Mouse (Mus musculus): ENCODE measurements at regions not wholly inside any gene's neighbourhood (a gene's known extent, or its start where the extent isn't known, plus 50 kb on each side); places are given as distances from the start of the nearest gene placed in this dataset.
A peak's percentile ranks its signal among the peaks of the same experiment; 100 is the strongest.

DNA sequence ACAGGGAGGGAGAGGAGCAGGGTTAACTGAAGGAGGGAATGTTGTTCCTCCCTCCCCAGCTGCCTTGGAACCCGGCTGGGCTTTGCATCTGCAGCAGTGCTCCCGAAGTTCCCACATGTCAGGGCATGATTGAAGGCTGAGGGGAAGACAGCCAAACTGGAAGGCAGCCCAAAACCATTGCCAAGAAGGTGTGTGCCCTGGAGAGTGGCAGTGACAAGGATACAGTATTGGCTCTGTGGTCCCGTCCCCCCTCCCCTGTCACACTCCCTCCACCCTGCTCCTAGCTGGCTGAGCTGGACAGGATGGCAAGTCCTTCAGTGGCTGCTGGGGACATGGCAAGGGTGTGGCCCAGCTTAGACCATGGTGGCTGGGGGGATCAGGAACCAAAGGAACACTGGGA, 79.1 kb downstream of the Cyp26b1 start:
- DNase-seq (ENCODE audit: low spot score), result peak; percentile 37

DNA sequence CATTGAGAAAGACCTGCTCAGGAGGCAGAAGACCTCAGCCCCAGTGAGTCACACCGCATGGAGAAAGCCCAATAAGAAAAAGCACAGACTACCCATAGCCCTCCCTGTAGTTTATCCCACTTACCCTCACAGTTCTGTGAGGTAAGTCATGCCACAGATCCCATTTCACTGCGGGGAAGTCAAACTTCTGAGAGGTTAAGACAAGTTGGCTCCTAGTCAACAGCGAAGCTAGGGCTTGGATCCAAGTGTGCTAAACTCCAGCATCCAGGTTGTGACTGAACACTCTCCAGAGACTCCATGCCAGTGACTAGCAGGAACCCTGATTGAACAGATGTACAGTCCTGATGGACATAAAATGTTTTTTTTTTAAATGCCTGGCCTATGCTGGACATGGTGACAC, 85.1 kb downstream of the Cyp26b1 start:
- DNase-seq (ENCODE audit: low spot score), result no peak

- no peak for DNase-seq (ENCODE audit: low spot score)
These were observed 87.0 kb downstream of the Cyp26b1 start for GRCm38 (mm10) chr6:84506675-84507074.

DNA sequence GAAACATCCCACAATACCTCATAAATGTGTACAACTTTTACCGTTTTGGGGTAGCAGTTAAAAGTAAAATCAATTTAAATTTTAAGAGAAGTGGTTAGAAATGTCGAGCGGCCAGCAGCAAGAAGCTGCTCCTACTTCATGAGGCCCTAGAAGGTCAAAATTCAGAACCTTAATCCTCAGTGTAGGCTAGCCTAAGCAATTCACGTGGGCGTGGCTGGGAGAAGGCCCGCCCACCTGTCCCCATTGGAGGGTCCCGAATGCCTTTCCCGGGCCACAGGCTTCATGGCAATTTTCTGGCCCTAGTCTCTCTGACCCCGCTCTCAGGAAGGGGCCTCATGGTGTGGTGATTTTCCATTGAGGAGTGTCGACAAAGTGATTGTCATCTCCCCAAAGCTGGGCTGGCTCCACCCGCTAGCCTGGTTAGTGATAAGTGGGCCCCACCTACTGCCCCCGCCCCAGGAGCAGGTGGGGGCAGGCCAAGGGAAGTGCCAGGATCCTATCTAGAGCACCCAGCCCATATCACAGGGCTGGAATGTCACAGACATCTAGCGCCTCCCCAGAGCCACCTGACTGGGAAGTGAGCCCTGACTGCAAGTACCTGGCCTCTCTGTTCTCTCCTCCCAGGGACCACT, 93.3 kb downstream of the Cyp26b1 start:
- DNase-seq (ENCODE audit: low spot score), result no peak

- DNase-seq (ENCODE audit: low spot score), result no peak
These were observed 95.6 kb downstream of the Cyp26b1 start for GRCm38 (mm10) chr6:84498076-84498475.

GRCm38 (mm10) chr6:84493676-84494075, 100.0 kb downstream of the Cyp26b1 start:
- DNase-seq (ENCODE audit: low spot score), result no peak

DNA sequence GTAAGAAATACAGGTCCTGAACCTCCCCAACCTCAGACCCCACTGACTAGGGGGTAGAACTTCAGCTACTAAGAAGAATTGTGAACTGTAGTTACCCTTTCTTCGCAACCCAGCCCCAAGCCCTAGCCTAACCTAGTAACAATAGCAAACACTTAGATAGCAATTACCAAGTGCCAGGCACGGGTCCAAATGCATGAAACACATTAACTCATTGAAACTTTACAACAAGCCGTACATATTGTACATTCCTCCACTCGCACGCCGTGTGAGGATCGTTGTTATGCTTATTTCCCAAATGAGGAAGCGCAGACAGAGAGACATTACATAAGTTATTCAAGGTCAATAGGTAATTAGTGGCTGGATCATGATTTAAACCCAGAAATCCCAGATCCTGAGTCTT, 100.5 kb downstream of the Cyp26b1 start:
- no peak for DNase-seq (ENCODE audit: low spot score)

GRCm38 (mm10) chr6:84492594-84492993, 101.1 kb downstream of the Cyp26b1 start:
- no peak for DNase-seq (ENCODE audit: low spot score)

GRCm38 (mm10) chr6:84491106-84491505, 102.6 kb downstream of the Cyp26b1 start:
- no peak for DNase-seq (ENCODE audit: low spot score)

GRCm38 (mm10) chr6:84481205-84481604, 112.5 kb downstream of the Cyp26b1 start:
- no peak for DNase-seq (ENCODE audit: low spot score)

- DNase-seq (ENCODE audit: low spot score), result no peak
These were observed 116.6 kb downstream of the Cyp26b1 start for GRCm38 (mm10) chr6:84477072-84477471.

- peak; percentile 31 for DNase-seq (ENCODE audit: low spot score)
These were observed 117.2 kb downstream of the Cyp26b1 start for GRCm38 (mm10) chr6:84476466-84476865.

DNA sequence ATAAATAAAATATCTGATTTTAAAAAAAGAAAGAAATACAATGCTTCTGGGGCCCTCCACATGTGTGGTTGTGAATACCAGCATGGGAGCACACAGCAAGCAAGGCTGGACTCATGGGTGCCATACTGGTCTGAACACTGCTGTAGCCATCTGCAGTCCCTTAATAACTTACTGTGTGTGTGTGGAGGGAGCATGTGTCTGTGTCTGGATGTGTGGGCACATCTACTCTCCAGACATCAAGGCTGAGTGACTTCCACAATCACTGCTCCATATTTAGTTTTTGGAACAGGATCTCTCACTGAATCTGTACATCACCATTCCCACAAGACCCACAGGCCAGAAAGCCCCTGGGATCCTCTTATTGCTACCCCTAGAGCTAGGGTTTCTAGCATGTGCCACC, 118.9 kb downstream of the Cyp26b1 start:
- no peak for DNase-seq (ENCODE audit: low spot score)

GRCm38 (mm10) chr6:84473171-84473570, 120.5 kb downstream of the Cyp26b1 start:
- DNase-seq (ENCODE audit: low spot score), result no peak

DNA sequence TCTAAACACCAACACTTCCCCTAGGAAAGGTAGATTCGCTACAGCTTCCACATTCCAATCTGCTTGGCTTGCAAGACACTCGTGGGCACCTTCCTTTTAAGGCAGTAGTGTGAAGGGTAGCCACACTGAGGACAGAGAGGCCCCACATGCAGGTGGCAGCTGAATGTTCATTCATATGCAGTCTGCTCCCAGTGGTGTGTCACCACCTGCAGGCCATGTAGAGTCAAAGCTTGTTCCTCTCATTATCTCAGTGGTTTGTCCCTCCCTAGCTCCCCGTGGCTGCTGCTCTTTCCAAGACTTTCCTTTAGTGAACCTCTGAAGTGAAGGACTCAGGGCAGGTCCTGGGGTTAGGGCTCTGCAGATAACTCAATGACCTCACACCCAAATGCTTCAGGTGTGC, 121.4 kb downstream of the Cyp26b1 start:
- no peak for DNase-seq (ENCODE audit: low spot score)

GRCm38 (mm10) chr6:84467319-84467718, 126.4 kb downstream of the Cyp26b1 start:
- DNase-seq (ENCODE audit: low spot score), result no peak

DNA sequence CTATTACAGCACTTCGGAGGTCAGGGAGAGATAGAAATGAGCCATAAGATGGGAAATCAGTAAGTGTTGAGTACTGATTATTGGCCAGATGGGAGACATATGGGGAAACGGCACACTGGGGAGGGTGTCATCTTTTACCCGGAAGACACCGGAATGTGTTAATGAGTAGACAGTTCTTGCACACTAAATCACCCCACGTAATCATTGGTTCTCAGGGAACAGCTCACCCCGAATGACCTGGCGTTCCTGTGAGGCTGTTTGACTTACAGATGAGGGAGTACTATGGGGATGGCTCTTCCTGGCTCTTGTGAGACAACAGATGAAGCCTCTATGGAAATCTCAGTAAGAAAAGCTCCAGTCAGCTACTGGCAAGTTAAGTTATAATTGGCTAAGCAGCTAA, 127.5 kb downstream of the Cyp26b1 start:
- no peak for DNase-seq (ENCODE audit: low spot score)

GRCm38 (mm10) chr6:84465596-84465995, 128.1 kb downstream of the Cyp26b1 start:
- DNase-seq (ENCODE audit: low spot score), result no peak

DNA sequence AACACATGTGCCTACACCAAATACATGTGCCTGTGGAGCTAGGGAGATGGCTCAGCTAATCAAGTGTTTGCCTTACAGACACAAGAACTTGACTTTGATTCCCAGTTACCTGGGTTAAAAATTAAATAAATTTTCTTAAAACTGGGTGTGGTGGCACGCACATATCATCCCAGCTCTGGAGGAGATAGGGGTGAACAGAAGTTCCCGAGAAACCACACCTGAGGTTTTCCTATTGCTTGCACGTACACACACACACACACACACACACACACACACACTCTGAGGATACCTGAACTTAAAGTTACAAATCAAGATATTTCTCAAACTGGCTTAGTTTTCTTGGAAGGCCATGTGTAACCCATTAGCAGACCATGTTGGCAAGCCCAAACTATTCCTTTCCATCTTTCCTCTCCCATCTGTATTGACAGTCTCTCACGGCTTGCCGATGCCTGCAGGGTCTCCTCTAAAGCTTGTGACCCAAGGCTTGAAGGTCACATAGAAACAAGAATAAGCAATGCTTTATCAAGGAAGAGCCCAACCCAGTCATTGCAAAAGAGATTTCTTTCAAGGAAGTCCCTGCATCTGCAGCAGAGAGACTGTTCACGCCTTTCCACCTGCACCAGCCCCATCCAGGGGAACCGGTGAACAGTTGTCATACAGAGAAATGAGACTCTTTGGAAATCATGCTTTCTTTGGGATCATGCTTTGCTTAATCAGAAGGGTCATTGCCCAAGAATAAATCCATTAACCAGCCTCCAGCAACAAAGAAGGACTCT, 129.9 kb downstream of the Cyp26b1 start:
- no peak for DNase-seq (ENCODE audit: low spot score)

GRCm38 (mm10) chr6:84456803-84457202, 136.9 kb downstream of the Cyp26b1 start:
- DNase-seq (ENCODE audit: low spot score), result no peak

DNA sequence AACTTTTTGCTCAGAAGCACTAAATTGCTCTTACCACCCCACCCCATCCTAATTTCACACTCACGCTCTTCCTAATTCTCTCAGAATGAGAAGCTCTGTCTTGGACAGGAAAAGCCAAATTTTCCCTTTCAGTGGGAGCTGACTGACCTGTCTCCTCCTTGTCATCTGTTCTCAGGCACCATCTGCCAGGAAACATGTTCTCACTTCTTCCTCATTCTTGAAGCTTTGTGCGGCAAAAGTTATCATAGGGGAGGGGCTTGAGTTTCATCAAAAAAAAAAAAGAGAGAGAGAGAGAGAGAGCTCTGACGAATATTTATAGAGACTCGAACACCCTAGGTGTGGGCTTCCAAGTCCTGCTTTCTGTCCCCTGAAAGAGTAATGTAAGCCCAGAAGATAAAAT, 148.6 kb downstream of the Cyp26b1 start:
- no peak for DNase-seq (ENCODE audit: low spot score)

DNA sequence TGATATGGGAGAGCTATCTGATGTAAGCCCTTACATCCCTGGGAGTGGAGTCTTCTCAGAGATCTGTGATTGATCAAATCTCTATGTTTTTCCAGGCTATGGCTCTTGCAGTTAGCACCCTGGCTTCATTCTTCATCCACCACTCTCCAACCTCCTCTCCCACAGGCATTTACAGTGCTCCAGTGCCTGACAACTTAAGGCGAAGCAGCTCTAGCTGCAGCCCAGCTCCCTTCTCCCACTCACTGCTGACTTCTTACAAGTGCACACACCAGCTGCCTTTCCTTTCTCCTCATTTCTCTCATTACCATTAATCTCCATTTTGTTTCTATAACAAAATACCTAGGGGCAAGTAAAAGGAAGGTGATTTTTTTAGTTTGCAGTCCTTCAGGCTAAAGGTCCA, 151.0 kb downstream of the Cyp26b1 start:
- no peak for DNase-seq (ENCODE audit: low spot score)

DNA sequence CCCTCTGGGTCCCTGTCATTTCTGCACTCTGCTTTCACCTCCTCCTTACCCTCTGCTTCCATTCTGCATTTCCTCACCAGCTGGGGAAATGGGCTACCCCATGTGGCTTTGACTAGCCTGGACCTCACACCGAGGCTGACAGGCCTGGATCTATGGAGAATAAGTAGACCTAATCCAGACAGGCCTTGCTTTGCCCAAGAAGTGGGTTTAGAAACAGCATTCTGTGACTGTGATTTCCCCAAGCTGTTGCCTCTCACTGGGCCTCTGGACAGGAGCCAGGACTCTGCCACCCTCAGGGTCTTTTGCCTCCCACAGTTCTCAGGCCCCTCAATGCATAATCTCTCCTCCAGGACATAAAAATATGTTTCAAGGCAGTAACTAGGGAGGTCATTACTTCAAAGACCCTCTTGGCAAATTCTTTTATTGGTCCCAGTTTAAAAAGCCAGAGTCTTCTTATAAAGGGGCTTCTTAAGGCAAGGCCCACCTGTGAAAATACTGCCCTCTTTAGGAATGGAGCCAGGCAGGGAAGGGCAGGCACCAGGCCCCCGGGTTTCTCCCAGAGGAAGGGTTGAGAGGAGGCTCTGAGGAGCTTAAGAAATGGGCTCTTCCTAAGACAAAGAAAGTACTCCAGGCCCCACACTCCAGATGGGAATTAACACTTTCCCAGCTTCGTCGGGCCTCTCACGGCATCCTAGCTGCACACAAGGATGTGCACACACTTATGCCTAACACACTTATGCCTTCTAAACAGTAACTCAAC, 151.8 kb downstream of the Cyp26b1 start:
- no peak for DNase-seq (ENCODE audit: low spot score)
